Mouse (Mus musculus) thymus, postnatal 4 days (tissue): ENCODE measurements at regions not wholly inside any gene's neighbourhood (a gene's known extent, or its start where the extent isn't known, plus 50 kb on each side); places are given as distances from the start of the nearest gene placed in this dataset.
A peak's percentile ranks its signal among the peaks of the same experiment; 100 is the strongest.

Source experiments
- DNase-seq: peaks from one replicate; pipeline ENCODE4 v3.0.0; 2021

DNA sequence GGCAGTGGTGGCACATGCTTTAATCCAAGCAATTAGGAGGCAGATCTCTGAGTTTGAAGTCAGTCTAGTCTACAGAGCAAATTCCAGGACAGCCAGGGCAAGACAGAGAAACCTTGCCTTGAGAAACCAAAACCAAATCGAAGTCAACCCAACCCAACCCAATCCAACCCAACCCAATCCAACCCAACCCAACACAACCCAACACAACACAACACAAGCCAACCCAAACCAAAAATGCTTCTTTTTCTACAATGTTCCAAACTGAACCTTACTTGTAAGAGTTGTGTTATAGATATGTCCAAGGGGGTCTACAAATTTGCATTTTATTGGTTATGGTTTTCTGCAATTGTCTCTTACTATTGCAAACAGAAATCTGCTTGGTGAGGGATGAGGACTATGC, 52.8 kb upstream of the Chodl start:
- DNase-seq = no peak

DNA sequence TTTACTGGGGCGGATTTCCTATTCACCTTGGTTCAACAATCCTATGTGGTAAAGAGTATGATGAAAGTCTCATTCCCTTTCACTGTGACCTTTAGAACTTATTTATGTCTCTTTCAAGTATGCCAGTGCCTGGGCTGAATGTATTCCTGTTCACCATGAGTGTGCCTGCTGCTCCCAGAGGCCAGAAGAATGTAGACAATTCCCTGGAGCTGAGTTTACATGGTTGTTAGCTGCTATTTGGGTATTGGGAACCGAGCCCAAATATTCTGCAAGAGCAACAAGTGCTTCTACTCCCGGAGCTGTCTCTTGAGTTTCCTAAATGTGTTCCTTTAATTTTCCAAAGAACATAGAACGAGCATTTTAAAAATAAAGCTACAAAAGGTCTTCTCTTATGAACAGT, 71.7 kb upstream of the Chodl start:
- DNase-seq = no peak

- no peak for DNase-seq
Observed at GRCm38 (mm10) chr16:78830957-78831356, 99.8 kb upstream of the Chodl start.

- DNase-seq = no peak
Observed at GRCm38 (mm10) chr16:78827739-78828138, 103.0 kb upstream of the Chodl start.

DNA sequence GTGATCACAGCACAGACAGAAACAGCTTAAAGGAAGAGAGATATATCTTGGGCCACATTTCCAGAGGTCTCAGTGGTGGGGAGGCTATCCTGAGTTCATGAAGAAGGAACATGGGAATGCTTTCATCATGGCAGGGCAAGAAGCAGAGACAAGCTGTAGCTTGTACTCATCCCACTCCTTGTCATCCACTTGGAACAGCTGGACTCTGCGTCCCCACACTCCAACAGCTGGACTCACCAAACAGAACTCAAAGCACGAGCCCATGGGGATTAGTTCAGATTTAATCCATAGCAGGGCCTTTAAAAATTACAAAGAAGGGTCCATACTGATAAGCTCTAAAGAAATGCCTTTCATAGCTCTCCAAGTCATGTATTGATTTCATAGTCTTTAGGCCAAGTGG, 140.7 kb upstream of the Chodl start:
- DNase-seq = no peak

DNA sequence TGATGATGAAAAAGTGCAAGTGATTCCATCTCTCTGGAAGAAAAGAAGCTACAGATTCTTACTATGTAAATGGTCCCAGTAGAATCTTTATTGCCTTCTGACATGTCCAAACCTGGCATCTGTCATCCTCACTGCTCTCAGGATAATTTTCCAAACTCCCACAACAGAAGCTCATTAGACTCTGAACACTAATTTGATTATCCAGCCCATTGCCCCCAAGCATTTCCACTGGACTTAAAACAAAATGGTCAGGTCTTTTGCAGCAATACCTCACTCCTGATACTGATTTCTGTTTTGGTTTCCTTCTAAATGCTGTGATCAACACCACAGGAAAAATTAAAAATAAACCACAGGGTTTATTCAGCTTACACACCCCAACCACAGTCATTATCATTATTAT, 171.5 kb upstream of the Chodl start:
- DNase-seq = no peak

- DNase-seq = no peak
Observed at GRCm38 (mm10) chr16:78737902-78738301, 161.4 kb upstream of the D16Ertd472e start.

DNA sequence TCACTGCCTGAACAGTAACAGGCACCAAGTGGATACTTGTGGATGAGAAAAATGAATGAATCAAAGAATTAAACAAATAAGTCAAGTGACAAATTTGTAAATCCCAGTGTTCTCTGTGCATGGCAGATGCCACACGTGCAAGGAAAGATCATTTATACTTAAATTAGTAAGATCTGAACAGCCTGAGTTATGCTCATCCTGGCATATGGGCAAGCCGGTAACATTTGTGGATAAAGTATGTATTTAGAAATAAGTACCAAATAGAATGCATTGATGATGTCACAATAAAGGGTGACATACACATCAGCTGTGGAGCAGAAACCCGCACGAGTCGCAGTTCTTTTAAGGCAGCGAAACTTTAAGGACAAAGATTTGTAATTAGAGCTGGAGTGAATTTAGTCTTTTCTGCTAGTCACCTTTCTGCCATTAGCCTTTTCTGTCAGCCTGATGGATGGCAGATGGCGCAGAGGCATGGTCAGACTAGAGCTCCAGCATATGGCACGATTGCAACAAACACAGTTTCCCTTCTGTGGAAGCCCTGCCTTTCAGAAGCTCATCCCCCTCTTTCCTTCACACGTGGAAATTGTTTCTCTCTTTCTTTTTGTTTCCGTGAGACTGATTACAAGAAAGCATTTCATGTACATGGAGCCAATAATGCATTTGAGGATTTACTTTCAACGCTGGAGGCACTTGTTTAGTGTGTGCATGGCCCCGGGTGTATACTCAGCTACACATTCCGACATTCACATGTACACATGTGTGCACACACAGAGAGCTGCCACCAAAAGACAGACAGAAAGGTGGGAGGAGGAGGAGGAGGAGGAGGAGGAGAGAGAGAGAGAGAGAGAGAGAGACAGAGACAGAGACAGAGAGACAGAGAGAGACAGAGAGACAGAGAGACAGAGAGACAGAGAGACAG, 154.3 kb upstream of the D16Ertd472e start:
- no peak for DNase-seq

GRCm38 (mm10) chr16:78725541-78725940, 149.0 kb upstream of the D16Ertd472e start:
- DNase-seq = no peak

GRCm38 (mm10) chr16:78709943-78710342, 133.4 kb upstream of the D16Ertd472e start:
- DNase-seq = no peak

- DNase-seq = no peak
Observed at GRCm38 (mm10) chr16:78707566-78707965, 131.1 kb upstream of the D16Ertd472e start.

DNA sequence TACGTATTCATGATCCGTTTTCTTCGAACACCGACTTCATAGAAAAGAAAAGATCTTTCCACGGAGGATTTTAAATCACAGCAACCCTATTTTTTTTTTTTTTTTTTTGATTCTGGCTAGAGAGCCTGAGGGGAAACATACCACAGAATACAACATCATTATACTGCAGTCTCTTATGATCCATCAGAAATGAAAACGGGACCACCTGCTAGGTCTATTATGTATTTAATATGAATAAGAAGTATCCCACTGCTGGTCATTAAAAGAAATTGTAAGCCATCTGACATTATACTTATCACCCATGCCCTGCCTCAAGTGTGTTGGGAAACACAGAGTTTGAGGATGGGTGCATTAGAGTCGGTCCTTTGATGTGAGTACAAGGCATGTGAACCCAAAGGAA, 130.7 kb upstream of the D16Ertd472e start:
- no peak for DNase-seq

GRCm38 (mm10) chr16:78697514-78698209, 121.2 kb upstream of the D16Ertd472e start:
- no peak for DNase-seq

- no peak for DNase-seq
Observed at GRCm38 (mm10) chr16:78688251-78688650, 111.7 kb upstream of the D16Ertd472e start.

DNA sequence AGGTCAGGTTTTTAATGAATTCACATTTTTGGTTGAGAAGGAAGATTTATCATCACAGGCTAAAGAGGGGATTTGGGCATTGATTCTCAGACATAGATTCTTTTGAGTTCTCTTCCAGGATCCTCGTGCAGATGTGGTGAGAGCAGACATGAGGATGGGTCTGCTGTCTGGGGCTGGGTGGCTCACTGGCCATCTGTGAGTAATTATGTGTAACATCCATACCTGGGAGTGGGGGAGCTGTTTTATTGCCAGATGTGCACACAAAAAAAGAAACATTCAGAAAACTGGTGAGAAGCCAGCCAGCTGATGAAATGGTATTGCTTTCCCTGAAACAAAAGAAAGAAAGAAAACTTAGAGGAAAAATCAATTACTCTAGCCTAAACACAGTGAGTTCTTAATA, 108.7 kb upstream of the D16Ertd472e start:
- no peak for DNase-seq

GRCm38 (mm10) chr16:78684031-78684430, 107.5 kb upstream of the D16Ertd472e start:
- no peak for DNase-seq

GRCm38 (mm10) chr16:78661126-78661525, 84.6 kb upstream of the D16Ertd472e start:
- DNase-seq = no peak

DNA sequence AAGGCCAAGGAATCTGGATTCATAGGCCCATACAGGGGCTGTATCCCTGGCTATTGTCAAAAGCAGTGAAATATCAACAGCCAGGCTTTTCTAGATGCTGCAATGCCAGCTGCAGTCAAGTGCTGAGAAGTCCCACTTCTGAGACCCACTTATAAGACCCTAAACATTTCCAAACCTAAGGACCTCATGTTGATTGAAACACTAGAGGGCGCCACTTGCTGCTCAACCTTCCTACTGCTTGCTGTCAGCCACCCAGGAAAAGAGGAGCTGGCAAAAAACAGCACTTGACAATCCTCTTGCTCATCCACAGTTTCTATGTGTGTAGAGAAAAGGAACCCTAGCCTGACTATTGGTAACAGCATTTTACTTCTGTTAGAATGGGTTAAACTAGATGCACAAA, 68.2 kb upstream of the D16Ertd472e start:
- DNase-seq = peak; percentile 47

- DNase-seq = no peak
Observed at GRCm38 (mm10) chr16:78641717-78642116, 65.2 kb upstream of the D16Ertd472e start.

GRCm38 (mm10) chr16:78641205-78641604, 64.7 kb upstream of the D16Ertd472e start:
- no peak for DNase-seq

DNA sequence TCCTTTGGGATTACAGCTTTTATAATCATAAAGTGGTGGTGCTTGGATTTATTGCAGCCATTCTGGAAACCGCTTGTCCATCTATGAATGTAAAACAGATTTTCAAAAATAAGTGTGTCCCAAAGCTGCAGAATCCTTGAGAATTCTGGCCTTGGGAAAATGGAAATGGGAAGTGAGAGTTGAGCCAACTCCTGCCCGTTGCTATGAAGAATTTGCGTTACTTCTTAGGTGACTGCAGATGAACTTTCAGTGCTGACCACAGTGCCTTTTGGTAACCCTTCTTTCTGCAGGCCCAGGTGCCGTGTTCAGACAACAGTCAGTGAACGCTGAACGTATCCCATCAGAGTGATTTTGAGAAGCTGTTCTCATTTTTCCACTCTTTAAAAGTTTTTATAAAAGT, 60.9 kb upstream of the D16Ertd472e start:
- DNase-seq = no peak

DNA sequence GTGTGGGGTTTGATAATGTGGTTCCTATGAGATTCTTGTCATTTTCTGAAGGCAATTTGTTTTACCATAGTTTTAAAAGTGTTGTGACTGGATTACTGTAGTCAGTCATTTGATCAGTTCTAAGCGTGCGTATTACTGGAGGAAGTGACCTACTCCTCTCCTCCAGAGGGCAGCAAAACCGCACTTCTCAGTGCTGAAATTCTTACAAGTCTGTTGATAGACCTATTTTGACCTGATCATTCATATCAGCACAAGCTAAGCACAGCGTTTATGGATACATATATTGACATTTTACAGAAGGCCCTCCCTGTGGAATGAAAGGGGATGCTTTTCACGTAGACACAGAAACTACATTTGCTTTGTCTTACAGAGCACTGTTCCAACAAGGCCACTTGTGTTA, 60.5 kb upstream of the D16Ertd472e start:
- peak; percentile 53 for DNase-seq

DNA sequence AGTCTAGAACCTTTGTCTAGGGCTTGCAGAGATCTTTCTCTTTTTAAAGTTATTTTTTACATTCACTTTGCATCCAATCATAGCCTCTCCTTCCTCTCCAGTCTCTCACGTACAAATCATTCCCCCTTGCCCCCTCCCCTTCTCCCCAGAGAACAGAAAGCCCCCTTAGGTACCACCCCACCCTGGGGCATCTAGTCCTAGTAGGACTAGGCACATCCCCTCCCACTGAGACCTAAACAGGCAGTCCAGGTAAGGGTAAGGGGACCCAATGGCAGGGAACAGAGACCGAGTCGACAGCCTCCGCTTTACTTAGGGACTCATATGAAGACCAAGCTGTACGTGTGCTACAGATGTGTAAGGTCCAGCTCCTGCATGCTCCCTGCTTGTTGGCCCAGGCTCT, 59.3 kb upstream of the D16Ertd472e start:
- no peak for DNase-seq

DNA sequence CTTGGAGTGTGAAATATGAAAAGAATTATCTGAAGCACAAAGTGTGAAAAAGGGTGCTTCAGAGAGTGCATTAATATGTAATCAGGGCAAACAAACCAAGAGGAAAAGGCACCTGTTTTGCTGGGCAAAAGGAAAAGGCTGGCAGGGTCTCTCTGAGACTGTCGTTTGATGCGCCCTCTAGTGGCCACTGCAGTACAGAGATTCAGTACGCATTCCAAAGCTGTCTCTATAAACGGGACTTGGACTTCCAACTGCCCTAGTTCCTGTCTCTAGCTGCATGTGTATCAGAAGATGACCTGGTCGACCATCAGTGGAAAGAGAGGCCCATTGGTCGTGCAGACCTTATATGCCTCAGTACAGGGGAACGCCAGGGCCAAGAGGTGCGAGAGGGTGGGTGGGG, 58.7 kb upstream of the D16Ertd472e start:
- DNase-seq = peak; percentile 88
